Mouse (Mus musculus) liver, postnatal 0 days (tissue): Measurements from ENCODE around the gene Pink1. TPM values are rescaled to one million over a fixed set of nuclear protein-coding genes. Genes with fewer than 3 reads are reported as not detected.

Experiments used
- ATAC-seq: fragments of 200-750 bp; cut with Nextera tagmentation; 2 replicates; pipeline ENCODE4 v1.8.0; 2017; ENCODE audit warnings: mild to moderate bottlenecking, moderate library complexity
- DNase-seq: peaks from one replicate; pipeline ENCODE4 v3.0.0-alpha.2; 2016
- H3K27ac ChIP-seq: fragments of 300-500 bp; sonication (generic); 2 replicates; pipeline ENCODE4 v1.5.1; 2014; ENCODE audit warnings: antibody characterized with exemption, moderate library complexity, mild to moderate bottlenecking, low read depth
- H3K27me3 ChIP-seq: fragments of 300-500 bp; sonication (generic); 2 replicates; pipeline ENCODE4 v1.6.1; 2014; ENCODE audit warnings: low read length, control low read depth, mixed read lengths; ENCODE audit not compliant: insufficient read depth
- H3K36me3 ChIP-seq: fragments of 300-500 bp; sonication (generic); replicated peaks from 2 replicates; pipeline ENCODE4 v1.6.1; 2014; ENCODE audit warnings: mild to moderate bottlenecking, control low read depth, low read length, moderate library complexity, mixed read lengths; ENCODE audit not compliant: insufficient read depth
- H3K4me1 ChIP-seq: fragments of 300-500 bp; sonication (generic); 2 replicates; pipeline ENCODE4 v1.6.1; 2014; ENCODE audit warnings: antibody characterized with exemption, mild to moderate bottlenecking, control low read depth; ENCODE audit not compliant: insufficient read depth
- H3K4me2 ChIP-seq: fragments of 300-500 bp; sonication (generic); 2 replicates; pipeline ENCODE4 v1.6.1; 2014; ENCODE audit warnings: low read depth, mild to moderate bottlenecking, low read length, moderate library complexity, mixed read lengths
- H3K4me3 ChIP-seq: fragments of 300-500 bp; sonication (generic); 2 replicates; pipeline ENCODE4 v1.5.1; 2014; ENCODE audit warnings: low read depth, low read length
- H3K9ac ChIP-seq: fragments of 300-500 bp; sonication (generic); replicated peaks from 2 replicates; pipeline ENCODE4 v1.6.1; 2014; ENCODE audit warnings: mild to moderate bottlenecking, moderate library complexity
- H3K9me3 ChIP-seq: fragments of 300-500 bp; sonication (generic); 2 replicates; pipeline ENCODE4 v1.6.1; 2016; ENCODE audit warnings: mild to moderate bottlenecking, control low read depth, low read length, mixed read lengths
- CTCF ChIP-seq: sonication (generic); IDR thresholded peaks from 2 replicates; pipeline ENCODE4 v1.5.1; 2016; ENCODE audit warnings: antibody characterized with exemption, low read depth
- EP300 ChIP-seq: IDR thresholded peaks from 2 replicates; pipeline ENCODE4 v1.6.1; 2016; ENCODE audit warnings: antibody characterized with exemption, low read depth, mild to moderate bottlenecking
- WGBS: fragments of 180-500 bp; shearing (Covaris S2); extraction: QIAGEN DNeasy Blood & Tissue Kit; methylation state at CpG from one replicate; pipeline ENCODE4 v1.1.7; 2014; ENCODE audit not compliant: insufficient replicate concordance; 5-methylcytosine and 5-hydroxymethylcytosine counted together
- polyA plus RNA-seq: library from polyadenylated mRNA; unstranded; fragments of >200 nt; fragmentation: Nextera tagmentation; extraction: Ambion mirVana; gene quantifications from 2 replicates; pipeline ENCODE4 v1.2.1, GENCODE M21; 2015

Gene Pink1
- polyA plus RNA-seq, 1 experiment from 2014 or later: 52.5 TPM

DNA sequence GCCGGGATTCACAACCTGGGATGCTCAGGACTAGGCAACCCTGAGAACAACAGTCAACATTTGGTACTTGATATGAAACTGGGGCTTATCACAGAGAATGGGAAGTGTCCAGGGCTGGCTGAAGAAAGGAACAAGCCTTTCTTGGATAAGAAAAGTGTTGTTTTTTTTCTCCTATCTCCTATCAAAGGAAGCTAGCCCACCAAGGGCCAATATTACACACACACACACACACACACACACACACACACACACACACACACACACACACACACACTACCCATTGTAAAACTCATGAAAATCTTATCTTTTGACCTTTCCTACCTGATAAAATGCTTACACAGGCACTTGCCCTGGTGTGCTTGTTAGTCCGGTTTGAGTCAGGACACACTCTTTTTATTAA, 29.4 kb upstream of the Pink1 start:
- Histone ChIP-seq H3K9ac (no peak overlapping the region), H3K27me3 (no peaks in the 10 kb centered on the region), H3K4me1 (no peaks in the 10 kb centered on the region), H3K9me3 (no peaks in the 10 kb centered on the region), H3K27ac (no peak overlapping the region), H3K4me2 (no peak overlapping the region), H3K36me3 (no peaks in the 10 kb centered on the region), H3K4me3 (no peak overlapping the region)
- DNase-seq: no peak
- WGBS: 68% methylated on average over 2 of the region's 2 CpGs
- TF ChIP-seq CTCF (no peak), EP300 (no peak)
- no peak for ATAC-seq

DNA sequence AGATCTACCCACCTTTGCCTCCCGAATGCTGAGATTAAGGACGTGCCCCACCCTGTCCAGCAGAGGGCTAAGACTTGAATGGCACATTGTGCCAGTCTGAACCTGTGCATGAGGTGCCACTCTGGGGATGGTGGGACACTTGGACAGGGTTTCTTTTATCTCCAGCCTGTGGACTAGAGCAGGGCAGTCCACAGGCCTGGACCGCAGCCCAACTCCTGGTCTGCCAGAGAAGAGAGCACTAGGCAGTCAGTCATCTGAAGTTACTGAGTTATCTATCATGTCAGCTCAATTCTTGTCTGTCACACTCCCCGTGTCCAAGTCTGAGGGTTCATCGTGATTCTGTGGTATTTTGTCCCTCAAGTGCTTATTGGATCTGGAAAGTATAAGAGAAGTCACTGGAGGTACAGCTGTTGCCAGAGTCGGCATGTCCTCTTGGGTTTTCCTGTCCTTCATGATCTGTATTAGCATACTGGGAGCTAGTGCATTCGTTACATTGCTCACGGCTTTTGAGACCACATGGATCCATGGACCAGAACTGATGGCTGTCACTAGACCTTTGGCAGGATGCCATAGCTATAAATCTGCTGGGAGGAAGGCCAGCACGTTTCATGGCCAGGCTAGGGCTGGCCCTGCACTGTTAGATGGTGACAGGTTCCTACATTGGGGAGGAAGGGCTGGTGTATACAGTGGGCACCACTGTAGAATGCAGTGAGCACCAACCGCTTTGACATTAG, 27.5 kb upstream of the Pink1 start:
- WGBS: 67% methylated on average over 10 of the region's 10 CpGs
- Histone ChIP-seq H3K4me2 (no peak overlapping the region), H3K27me3 (no peaks in the 10 kb centered on the region), H3K9ac (no peak overlapping the region), H3K4me3 (no peak overlapping the region), H3K36me3 (no peaks in the 10 kb centered on the region), H3K9me3 (no peaks in the 10 kb centered on the region), H3K27ac (no peak overlapping the region), H3K4me1 (no peaks in the 10 kb centered on the region)
- no peak for TF ChIP-seq EP300
- no peak for TF ChIP-seq CTCF
- DNase-seq (no peak), ATAC-seq (no peak)

- Histone ChIP-seq H3K27ac (no peak overlapping the region), H3K4me3 (no peak overlapping the region), H3K36me3 (no peaks in the 10 kb centered on the region), H3K4me2 (no peak overlapping the region), H3K27me3 (no peaks in the 10 kb centered on the region), H3K4me1 (no peaks in the 10 kb centered on the region), H3K9me3 (no peaks in the 10 kb centered on the region), H3K9ac (no peak overlapping the region)
- DNase-seq: no peak
- no peak for ATAC-seq
- WGBS: 81% methylated on average over 6 of the region's 6 CpGs
- TF ChIP-seq CTCF: no peak
- TF ChIP-seq EP300: no peak
These were observed 26.6 kb upstream of the Pink1 start for GRCm38 (mm10) chr4:138352692-138353091.

DNA sequence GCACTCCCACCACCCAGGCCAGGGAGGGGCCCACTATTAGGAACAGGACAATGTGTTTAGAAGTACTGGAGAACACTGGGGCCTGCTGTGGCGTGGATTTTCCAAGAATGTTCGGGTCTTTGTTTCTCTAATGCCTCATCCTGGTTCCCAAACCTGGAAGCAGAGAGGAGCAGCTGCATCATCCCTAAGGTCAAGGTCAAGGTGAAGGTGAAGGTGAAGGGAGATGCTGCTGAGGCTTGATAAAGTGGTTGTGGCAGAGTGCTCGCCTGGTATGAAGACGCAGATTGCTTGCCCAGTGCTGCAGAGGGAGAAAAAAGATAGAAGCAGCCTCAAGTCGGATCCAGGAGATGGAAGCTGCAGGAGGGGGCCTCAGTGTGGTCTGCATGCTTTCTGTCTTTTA, 25.7 kb upstream of the Pink1 start:
- WGBS: 83% methylated on average over 5 of the region's 5 CpGs
- TF ChIP-seq EP300 (no peak), CTCF (no peak)
- ATAC-seq: no peak

GRCm38 (mm10) chr4:138348716-138349115, 22.6 kb upstream of the Pink1 start:
- Histone ChIP-seq H3K27ac (no peak overlapping the region), H3K27me3 (no peaks in the 10 kb centered on the region), H3K36me3 (peaks cover 3% of the 10 kb centered on the region; the same call in 1 of the 2 replicates), H3K4me3 (no peak overlapping the region), H3K9me3 (no peaks in the 10 kb centered on the region), H3K4me2 (no peak overlapping the region), H3K4me1 (no peaks in the 10 kb centered on the region), H3K9ac (no peak overlapping the region)
- no peak for ATAC-seq
- TF ChIP-seq EP300: no peak
- TF ChIP-seq CTCF: no peak
- WGBS: 68% methylated on average over 7 of the region's 7 CpGs
- no peak for DNase-seq

More for the DNA sequence above, 25.7 kb upstream of the Pink1 start:
- Histone ChIP-seq H3K9ac (no peak overlapping the region), H3K4me1 (no peaks in the 10 kb centered on the region), H3K9me3 (no peaks in the 10 kb centered on the region), H3K27ac (no peak overlapping the region), H3K4me2 (no peak overlapping the region), H3K4me3 (no peak overlapping the region), H3K36me3 (peaks cover 2% of the 10 kb centered on the region; the same call in 1 of the 2 replicates), H3K27me3 (no peaks in the 10 kb centered on the region)
- no peak for DNase-seq

DNA sequence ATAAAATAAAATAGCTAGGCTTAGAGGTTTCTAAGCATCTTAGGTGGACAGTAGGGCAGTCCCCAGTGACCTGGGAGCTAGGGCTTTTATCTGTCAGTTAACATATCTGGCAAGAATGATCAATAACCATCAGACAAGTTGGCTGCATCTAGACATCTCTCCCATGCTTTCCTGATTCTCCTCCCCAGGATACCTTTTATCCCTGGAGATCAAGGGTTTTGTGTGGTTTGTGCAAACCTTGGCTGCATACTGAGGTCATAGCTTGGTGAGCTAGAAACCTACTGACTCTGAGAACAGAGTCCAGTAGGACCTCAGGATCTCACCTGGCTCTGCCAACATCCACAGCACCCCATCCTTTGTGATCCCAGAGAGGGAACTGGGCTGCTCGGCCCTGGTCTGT, 21.2 kb upstream of the Pink1 start:
- peaks cover 3% of the 10 kb centered on the region; the same call in 1 of the 2 replicates for H3K36me3 ChIP-seq
- TF ChIP-seq CTCF (no peak), EP300 (no peak)
- no peak overlapping the region for H3K27ac ChIP-seq
- no peak overlapping the region for H3K4me3 ChIP-seq
- no peak overlapping the region for H3K4me2 ChIP-seq
- H3K27me3 ChIP-seq: no peaks in the 10 kb centered on the region
- peaks cover 4% of the 10 kb centered on the region; the same call in 1 of the 2 replicates for H3K4me1 ChIP-seq
- no peak overlapping the region for H3K9ac ChIP-seq
- H3K9me3 ChIP-seq: no peaks in the 10 kb centered on the region
- 85% methylated on average over 1 of the region's 1 CpGs for WGBS
- ATAC-seq: no peak
- no peak for DNase-seq
